Mouse (Mus musculus) spleen, adult 2 months (tissue): ENCODE measurements around the gene Hcn2. TPM values are rescaled to one million over a fixed set of nuclear protein-coding genes. Genes with fewer than 3 reads are reported as not detected.

Experiments
- DNase-seq, 2 experiments: peaks; one replicate each; pipeline versions ENCODE4 v3.0.0 to v3.0.0-alpha.2; 2012 to 2021; ENCODE audit warnings: low spot score in 2 of 2, low read depth in 1 of 2
- H3K27ac ChIP-seq: fragments of 200-500 bp; 2 replicates; pipeline ENCODE4 v1.5.1; 2012; ENCODE audit warnings: low read length, inconsistent platforms; ENCODE audit not compliant: insufficient read depth
- H3K27me3 ChIP-seq: fragments of 200-500 bp; 2 replicates; pipeline ENCODE4 v1.6.1; 2012; ENCODE audit warnings: mild to moderate bottlenecking, moderate library complexity, low read length, inconsistent platforms; ENCODE audit not compliant: control insufficient read depth, insufficient read depth
- H3K36me3 ChIP-seq: fragments of 200-500 bp; 2 replicates; pipeline ENCODE4 v1.6.1; 2012; ENCODE audit warnings: mild to moderate bottlenecking, low read length, inconsistent platforms; ENCODE audit not compliant: control insufficient read depth, insufficient read depth
- H3K4me1 ChIP-seq: fragments of 200-500 bp; 2 replicates; pipeline ENCODE4 v1.6.1; 2011; ENCODE audit warnings: inconsistent platforms; ENCODE audit not compliant: control insufficient read depth, insufficient read depth, insufficient read length
- H3K4me3 ChIP-seq: fragments of 200-500 bp; 2 replicates; pipeline ENCODE4 v1.5.1; 2011; ENCODE audit warnings: mild to moderate bottlenecking, inconsistent platforms; ENCODE audit not compliant: insufficient read depth, insufficient read length; ENCODE audit errors: extremely low read depth
- CTCF ChIP-seq: fragments of 200-500 bp; IDR thresholded peaks from 2 replicates; pipeline ENCODE4 v1.5.1; 2011; ENCODE audit warnings: mild to moderate bottlenecking, inconsistent platforms; ENCODE audit not compliant: insufficient read depth, insufficient read length, insufficient replicate concordance; ENCODE audit errors: extremely low read depth
- POLR2A ChIP-seq: fragments of 200-500 bp; IDR thresholded peaks from 2 replicates; pipeline ENCODE4 v1.6.1; 2011; ENCODE audit warnings: low read depth, low read length, inconsistent platforms
- WGBS: fragments of 180-500 bp; shearing (Covaris S2); methylation state at CpG from one replicate; pipeline ENCODE4 v1.1.7; 2018; 5-methylcytosine and 5-hydroxymethylcytosine counted together
- polyA plus RNA-seq: library from polyadenylated mRNA; depleted of rRNA; stranded (reverse); fragments of >200 nt; gene quantifications from 2 replicates; pipeline ENCODE4 v1.2.3, GENCODE M21; 2012

The Hcn2 gene
- polyA plus RNA-seq, 1 experiment = 0.77 TPM

DNA sequence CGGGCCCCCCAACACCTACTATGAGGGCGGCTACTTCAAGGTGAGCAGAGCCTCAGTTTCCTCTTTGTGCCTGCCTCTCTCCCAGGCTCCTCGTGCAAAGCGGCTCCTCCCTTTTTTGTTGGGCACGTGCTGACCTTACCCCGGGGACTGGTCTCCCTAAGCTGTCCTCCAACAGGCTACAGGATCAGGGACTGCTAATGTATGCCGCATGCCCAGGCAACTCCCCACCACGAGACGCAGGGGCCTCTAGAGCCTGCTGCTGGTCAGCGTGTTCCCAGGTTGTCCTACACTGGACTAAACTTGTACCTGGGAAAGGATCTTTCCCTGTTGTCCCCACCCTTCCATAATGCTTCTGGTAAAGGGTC is 33.9 kb upstream of the Hcn2 start:
- Histone ChIP-seq H3K27ac (peak overlapping the region; percentile 17; the same call in 1 of the 2 replicates), H3K4me3 (peak overlapping the region; percentile 66), H3K36me3 (peaks cover 23% of the 10 kb centered on the region), H3K27me3 (no peaks in the 10 kb centered on the region), H3K4me1 (peaks cover 15% of the 10 kb centered on the region; the same call in 1 of the 2 replicates)
- DNase-seq = peak in 1 of 2 experiments; percentile 30
- TF ChIP-seq POLR2A = no peak
- TF ChIP-seq CTCF = no peak
- 1% methylated on average over 10 of the region's 10 CpGs for WGBS

DNA sequence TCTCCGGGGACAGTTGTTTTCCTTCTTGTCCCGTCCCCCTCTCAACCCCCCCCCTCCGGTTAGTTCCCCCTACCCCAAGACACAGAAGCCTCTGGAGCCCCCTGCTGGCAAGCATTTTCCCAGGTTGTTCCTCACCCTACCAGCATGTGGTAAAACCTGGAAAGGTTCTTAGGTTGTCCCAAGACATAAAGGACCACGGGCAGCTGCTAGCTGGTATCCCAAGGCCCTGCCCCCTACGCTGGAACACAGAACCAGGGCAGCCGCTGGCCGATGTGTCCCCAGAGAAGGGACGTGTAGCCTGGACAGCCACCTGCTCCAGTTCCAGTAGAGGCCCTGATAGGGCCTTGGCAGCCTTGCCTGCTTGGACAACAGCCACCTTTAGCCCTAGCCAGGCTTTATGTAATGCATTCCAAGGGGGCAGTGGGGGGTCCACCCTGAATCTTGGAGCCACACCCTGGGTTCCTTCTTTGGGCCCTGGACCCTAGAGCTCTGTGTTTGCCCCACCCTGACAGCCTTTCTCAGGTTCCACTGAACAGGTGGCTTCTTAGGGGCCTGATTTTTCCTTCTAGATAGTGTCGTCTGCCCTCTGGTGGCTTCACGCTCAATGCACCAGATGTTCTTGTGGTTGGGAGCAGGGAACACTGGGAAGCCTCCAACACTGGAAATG is 33.4 kb upstream of the Hcn2 start:
- DNase-seq = peak in 1 of 2 experiments; percentile 45
- H3K27ac ChIP-seq = no peak overlapping the region
- 3% methylated on average over 10 of the region's 10 CpGs for WGBS
- peaks cover 26% of the 10 kb centered on the region for H3K36me3 ChIP-seq
- peak overlapping the region; percentile 66 for H3K4me3 ChIP-seq
- H3K4me1 ChIP-seq = peaks cover 15% of the 10 kb centered on the region; the same call in 1 of the 2 replicates
- H3K27me3 ChIP-seq = no peaks in the 10 kb centered on the region
- TF ChIP-seq POLR2A (no peak), CTCF (peak; percentile 11; the same call in 1 of the 2 replicates)

DNA sequence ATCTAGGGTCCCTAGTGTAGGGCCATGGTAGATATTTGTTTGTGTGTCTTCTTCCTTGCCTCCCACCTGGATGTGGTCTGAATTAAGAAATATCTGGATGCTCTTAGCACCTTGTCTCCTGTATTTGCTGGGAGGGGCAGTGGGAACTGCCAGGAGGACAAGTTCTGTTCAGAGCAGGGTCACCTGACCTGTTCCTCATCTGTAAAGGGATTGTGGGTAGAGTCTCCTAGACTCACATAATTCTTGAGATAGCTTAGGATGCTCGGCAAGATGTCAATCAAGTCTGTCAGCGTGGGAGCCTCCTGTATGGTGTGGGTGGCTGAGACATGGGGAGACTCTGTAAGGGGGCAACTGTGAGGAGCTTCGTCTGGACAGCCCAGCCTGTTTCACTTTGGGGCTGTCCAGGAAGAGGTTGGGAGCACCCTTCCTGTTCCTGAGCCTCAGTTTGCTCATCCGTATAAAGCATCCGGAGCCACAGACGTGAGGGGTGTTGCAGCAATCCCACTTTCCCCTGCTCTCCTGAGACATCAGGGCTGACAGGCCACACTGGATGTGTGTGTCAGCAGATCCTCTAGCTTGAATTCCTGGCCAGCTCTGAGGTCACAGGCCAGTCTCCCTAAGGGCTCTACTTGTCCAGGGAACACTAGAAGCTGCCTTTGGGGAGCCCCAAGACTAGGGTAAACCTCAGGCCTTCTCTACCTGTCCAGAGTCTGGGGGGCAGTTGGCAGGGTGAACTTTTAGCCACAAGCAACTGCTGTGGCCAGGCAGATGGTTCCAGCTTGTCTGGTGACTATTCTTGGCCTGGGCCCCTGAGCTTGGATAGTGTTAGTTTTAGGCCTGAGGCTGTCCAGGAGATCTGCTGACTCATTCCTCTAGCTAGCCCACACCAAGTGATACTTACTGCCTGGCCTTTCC is 32.5 kb upstream of the Hcn2 start:
- no peaks in the 10 kb centered on the region for H3K27me3 ChIP-seq
- 79% methylated on average over 6 of the region's 6 CpGs for WGBS
- no peak for DNase-seq
- no peak overlapping the region for H3K4me3 ChIP-seq
- H3K36me3 ChIP-seq = peaks cover 31% of the 10 kb centered on the region
- no peak for TF ChIP-seq POLR2A
- TF ChIP-seq CTCF = no peak
- H3K4me1 ChIP-seq = peaks cover 15% of the 10 kb centered on the region; the same call in 1 of the 2 replicates
- no peak overlapping the region for H3K27ac ChIP-seq

DNA sequence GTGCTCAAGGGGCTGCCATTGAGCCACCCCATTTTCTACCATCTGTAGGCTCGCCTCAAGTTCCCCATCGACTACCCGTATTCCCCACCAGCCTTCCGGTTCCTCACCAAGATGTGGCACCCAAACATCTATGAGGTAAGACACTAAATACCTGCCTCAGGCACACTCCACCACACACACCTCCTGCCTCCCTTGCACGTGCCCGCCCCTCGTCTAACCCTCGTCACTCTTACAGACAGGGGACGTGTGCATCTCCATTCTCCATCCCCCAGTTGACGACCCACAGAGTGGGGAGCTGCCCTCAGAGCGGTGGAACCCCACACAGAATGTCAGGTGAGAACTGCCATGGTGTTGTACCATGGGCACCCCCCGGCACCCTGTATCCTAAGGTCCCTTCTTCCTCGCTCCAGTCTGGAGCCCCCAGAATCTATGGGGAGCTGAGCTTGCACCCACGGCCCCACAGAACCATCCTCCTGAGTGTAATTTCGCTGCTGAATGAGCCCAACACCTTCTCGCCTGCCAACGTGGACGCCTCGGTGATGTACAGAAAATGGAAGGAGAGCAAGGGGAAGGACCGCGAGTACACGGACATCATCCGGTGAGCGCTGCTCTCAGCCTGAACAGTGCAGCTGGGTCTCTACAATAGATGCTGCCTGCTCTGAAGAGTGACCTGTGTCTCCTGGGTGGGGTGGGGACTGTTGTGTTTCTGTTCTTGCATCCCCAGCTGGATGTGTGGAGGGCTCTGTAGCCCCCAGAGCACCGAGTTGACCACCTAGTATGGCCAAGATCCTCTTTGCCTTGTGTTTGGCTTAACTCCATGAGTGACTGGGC is 31.4 kb upstream of the Hcn2 start:
- Histone ChIP-seq H3K4me3 (no peak overlapping the region), H3K27ac (no peak overlapping the region), H3K36me3 (peaks cover 31% of the 10 kb centered on the region), H3K4me1 (peaks cover 15% of the 10 kb centered on the region; the same call in 1 of the 2 replicates), H3K27me3 (no peaks in the 10 kb centered on the region)
- no peak for DNase-seq
- TF ChIP-seq POLR2A (no peak), CTCF (no peak)
- WGBS = 95% methylated on average over 25 of the region's 25 CpGs

DNA sequence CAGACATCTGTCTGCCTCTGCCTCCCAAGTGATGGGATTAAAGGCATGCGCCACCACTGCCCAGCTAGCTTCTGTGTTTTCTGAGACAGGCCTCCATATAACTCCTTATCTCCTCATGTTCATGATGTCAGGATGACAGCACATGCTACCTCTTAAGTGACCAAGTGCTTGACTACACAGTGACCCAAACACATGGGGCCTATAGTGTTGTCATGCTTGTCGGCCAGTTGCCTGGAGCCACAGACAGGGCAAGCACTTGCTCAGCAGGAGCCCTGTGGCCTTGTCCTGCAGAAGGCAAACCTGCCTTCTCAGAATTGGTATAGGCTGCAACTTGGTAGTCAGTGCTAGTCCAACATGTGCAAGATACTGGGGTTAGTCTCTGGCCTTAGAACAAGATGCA is 30.2 kb upstream of the Hcn2 start:
- H3K27me3 ChIP-seq = no peaks in the 10 kb centered on the region
- DNase-seq = no peak
- 96% methylated on average over 2 of the region's 2 CpGs for WGBS
- TF ChIP-seq CTCF (no peak), POLR2A (no peak)
- no peak overlapping the region for H3K27ac ChIP-seq
- peaks cover 31% of the 10 kb centered on the region for H3K36me3 ChIP-seq
- H3K4me3 ChIP-seq = no peak overlapping the region
- H3K4me1 ChIP-seq = peaks cover 12% of the 10 kb centered on the region; the same call in 1 of the 2 replicates

DNA sequence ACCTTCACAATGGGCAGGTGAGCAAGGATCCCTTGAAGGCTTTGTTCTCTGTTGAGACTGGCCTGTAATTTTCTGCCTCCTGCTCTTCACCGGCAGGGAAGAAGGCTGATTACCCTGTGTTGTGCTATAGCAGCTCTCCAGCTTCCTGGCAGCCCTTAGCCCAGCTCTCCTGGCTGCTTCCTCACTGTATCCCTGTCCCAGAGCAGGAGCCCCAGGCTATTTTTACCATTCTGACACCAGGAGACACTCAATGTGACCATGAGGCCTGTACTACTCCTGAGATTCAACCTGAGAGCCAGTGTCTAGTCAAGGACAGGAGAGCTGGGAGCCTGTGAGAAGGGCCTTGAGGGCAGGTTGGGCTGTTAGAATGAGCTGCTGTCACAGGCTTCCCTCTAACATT is 29.7 kb upstream of the Hcn2 start:
- no peaks in the 10 kb centered on the region for H3K27me3 ChIP-seq
- 96% methylated on average over 1 of the region's 1 CpGs for WGBS
- TF ChIP-seq POLR2A = no peak
- TF ChIP-seq CTCF = no peak
- no peak overlapping the region for H3K27ac ChIP-seq
- DNase-seq = no peak
- H3K36me3 ChIP-seq = peaks cover 31% of the 10 kb centered on the region
- no peak overlapping the region for H3K4me3 ChIP-seq
- peaks cover 11% of the 10 kb centered on the region; the same call in 1 of the 2 replicates for H3K4me1 ChIP-seq
